Mouse (Mus musculus) CD4-positive, CD25-positive, alpha-beta regulatory T cell (primary cell): ENCODE data around the gene Ptprz1. TPM values are rescaled to one million over a fixed set of nuclear protein-coding genes. Genes with fewer than 3 reads are reported as not detected.

Source experiments
- polyA plus RNA-seq: library from polyadenylated mRNA; unstranded; fragments of 100-300 nt; shearing (Covaris generic); gene quantifications from one replicate; pipeline ENCODE4 v1.2.1, GENCODE M21; 2017

Gene Ptprz1
- 0.11 TPM for polyA plus RNA-seq

GRCm38 (mm10) chr6:22874781-22875613 is at the start of gene Ptprz1:
Ptprz1 (plus strand) TSS chr6:22875502.

